Mouse (Mus musculus) mouse embryonic stem cell (cell line): Measurements from ENCODE around the gene Tmem121.

ENCODE experiments used
- in situ Hi-C, 2 experiments: fragments of 300-500 bp; cut with MboI; formaldehyde crosslinking; loops; 1 replicate in 1 of 2; 3 replicates in 1 of 2; pipeline ENCODE4 v1.14.3; 2019 to 2020; ENCODE audit warnings: low sequenced_read_pairs in 2 of 2, low pct_unique_long_range_greater_than_20kb in 1 of 2, mixed read lengths in 1 of 2; ENCODE audit not compliant: unreplicated experiment in 1 of 2

The Tmem121 gene

GRCm38 (mm10) chr12:113212326-113212924, 26.7 kb downstream of the Tmem121 start:
- in situ Hi-C loops = loop anchor here (25.0 kb wide), 4 partner anchors 375 to 925 kb away; no protein-coding TSS in a partner anchor

GRCm38 (mm10) chr12:113213226-113213625, 27.5 kb downstream of the Tmem121 start:
- in situ Hi-C loops = loop anchor here (25.0 kb wide), 4 partner anchors 374 to 924 kb away; no protein-coding TSS in a partner anchor

GRCm38 (mm10) chr12:113214072-113214808, 28.5 kb downstream of the Tmem121 start:
- in situ Hi-C loops = loop anchor here (25.0 kb wide), 4 partner anchors 373 to 923 kb away; no protein-coding TSS in a partner anchor

- in situ Hi-C loops = loop anchor here (25.0 kb wide), 4 partner anchors 372 to 922 kb away; no protein-coding TSS in a partner anchor
Measured at GRCm38 (mm10) chr12:113214972-113215666, 29.4 kb downstream of the Tmem121 start.

- in situ Hi-C loops = loop anchor here (25.0 kb wide), 4 partner anchors 371 to 921 kb away; no protein-coding TSS in a partner anchor
Measured at GRCm38 (mm10) chr12:113215667-113216346, 30.1 kb downstream of the Tmem121 start.

GRCm38 (mm10) chr12:113217306-113218242, 31.8 kb downstream of the Tmem121 start:
- in situ Hi-C loops = loop anchor here (25.0 kb wide), 4 partner anchors 370 to 920 kb away; no protein-coding TSS in a partner anchor

- in situ Hi-C loops = loop anchor here (5.0 to 25.0 kb wide), 6 partner anchors 262 to 917 kb away; partner anchors contain the start of gene Adam6b (in 1 of the 2)
Measured at GRCm38 (mm10) chr12:113219867-113220266, 34.1 kb downstream of the Tmem121 start.

- in situ Hi-C loops = loop anchor here (5.0 to 25.0 kb wide), 6 partner anchors 262 to 917 kb away; partner anchors contain the start of gene Adam6b (in 1 of the 2)
Measured at GRCm38 (mm10) chr12:113220447-113220846, 34.7 kb downstream of the Tmem121 start.

GRCm38 (mm10) chr12:113221289-113221688, 35.6 kb downstream of the Tmem121 start:
- in situ Hi-C loops = loop anchor here (5.0 to 25.0 kb wide), 6 partner anchors 261 to 916 kb away; partner anchors contain the start of gene Adam6b (in 1 of the 2)

GRCm38 (mm10) chr12:113222121-113222636, 36.4 kb downstream of the Tmem121 start:
- in situ Hi-C loops = loop anchor here (5.0 to 25.0 kb wide), 6 partner anchors 260 to 915 kb away; partner anchors contain the start of gene Adam6b (in 1 of the 2)

GRCm38 (mm10) chr12:113222748-113223147, 37.0 kb downstream of the Tmem121 start:
- in situ Hi-C loops = loop anchor here (5.0 to 25.0 kb wide), 6 partner anchors 260 to 915 kb away; partner anchors contain the start of gene Adam6b (in 1 of the 2)

- in situ Hi-C loops = loop anchor here (5.0 to 25.0 kb wide), 6 partner anchors 258 to 913 kb away; partner anchors contain the start of gene Adam6b (in 1 of the 2)
Measured at GRCm38 (mm10) chr12:113224206-113224605, 38.5 kb downstream of the Tmem121 start.

GRCm38 (mm10) chr12:113224687-113225091, 39.0 kb downstream of the Tmem121 start:
- in situ Hi-C loops = loop anchor here (5.0 to 25.0 kb wide), 6 partner anchors 258 to 913 kb away; partner anchors contain the start of gene Adam6b (in 1 of the 2)

GRCm38 (mm10) chr12:113227970-113228593, 42.4 kb downstream of the Tmem121 start:
- in situ Hi-C loops = loop anchor here in 1 of 2 experiments (10.0 kb wide), 1 partner anchor 257 kb away; the partner anchor contains the start of gene Adam6b

- in situ Hi-C loops = no loop called here
Measured at GRCm38 (mm10) chr12:113230741-113231140, 45.0 kb downstream of the Tmem121 start.
